Mouse (Mus musculus) megakaryocyte, embryonic 14.5 days (primary cell): ENCODE measurements around the gene Rin2. TPM values are rescaled to one million over a fixed set of nuclear protein-coding genes. Genes with fewer than 3 reads are reported as not detected.
A peak's percentile ranks its signal among the peaks of the same experiment; 100 is the strongest.

Experiments used
- H3K27me3 ChIP-seq: replicated peaks from 2 replicates; pipeline ENCODE3; 2012; ENCODE audit warnings: inconsistent platforms
- H3K36me3 ChIP-seq: replicated peaks from 2 replicates; pipeline ENCODE3; 2012; ENCODE audit warnings: low read length, inconsistent platforms, mixed read lengths
- H3K4me1 ChIP-seq: 2 replicates; pipeline ENCODE4 v1.6.1; 2012; ENCODE audit warnings: inconsistent platforms
- H3K4me3 ChIP-seq: replicated peaks from 2 replicates; pipeline ENCODE3; 2012; ENCODE audit warnings: moderate library complexity, mild to moderate bottlenecking, inconsistent platforms
- H3K9me3 ChIP-seq: 2 replicates; pipeline ENCODE4 v1.6.1; 2012; ENCODE audit warnings: inconsistent platforms
- FLI1 ChIP-seq: IDR thresholded peaks from 2 replicates; pipeline ENCODE4 v1.6.1; 2012; ENCODE audit warnings: low read length, inconsistent platforms, mixed read lengths
- GATA1 ChIP-seq: IDR thresholded peaks from 3 replicates; pipeline ENCODE4 v1.6.1; 2012; ENCODE audit warnings: mixed read lengths, low read length, inconsistent platforms, borderline replicate concordance
- polyA plus RNA-seq: library from polyadenylated mRNA; stranded (reverse); fragments of >175 nt; gene quantifications from 2 replicates; pipeline ENCODE4 v1.2.3, GENCODE M21; 2012; ENCODE audit warnings: low replicate concordance; ENCODE audit not compliant: insufficient read depth

The Rin2 gene
- polyA plus RNA-seq, 1 experiment: 1.1 TPM

- no peak for TF ChIP-seq GATA1
- no peak for TF ChIP-seq FLI1
- H3K36me3 ChIP-seq: peaks cover 2% of the 10 kb centered on the region
- H3K4me3 ChIP-seq: no peak overlapping the region
- 0 out of 2 replicates have a peak, but pooled peaks cover 3% of the 10 kb centered on the region for H3K9me3 ChIP-seq
- peaks cover 11% of the 10 kb centered on the region for H3K4me1 ChIP-seq
- peaks cover 2% of the 10 kb centered on the region for H3K27me3 ChIP-seq
These were observed 127.6 kb downstream of the Rin2 start for GRCm38 (mm10) chr2:145802626-145803025.

- 0 out of 2 replicates have a peak, but pooled peaks cover 3% of the 10 kb centered on the region for H3K9me3 ChIP-seq
These were observed 128.9 kb downstream of the Rin2 start for GRCm38 (mm10) chr2:145803822-145804342.

GRCm38 (mm10) chr2:145804524-145804923 lies 129.5 kb downstream of the Rin2 start:
- TF ChIP-seq GATA1: no peak
- no peak for TF ChIP-seq FLI1

More at GRCm38 (mm10) chr2:145803822-145804342, 128.9 kb downstream of the Rin2 start:
- no peak overlapping the region for H3K4me3 ChIP-seq
- peaks cover 2% of the 10 kb centered on the region for H3K27me3 ChIP-seq
- peaks cover 2% of the 10 kb centered on the region for H3K36me3 ChIP-seq
- H3K4me1 ChIP-seq: peaks cover 9% of the 10 kb centered on the region
- no peak for TF ChIP-seq GATA1
- TF ChIP-seq FLI1: no peak

GRCm38 (mm10) chr2:145807276-145807675 lies 132.3 kb downstream of the Rin2 start:
- H3K36me3 ChIP-seq: peaks cover 2% of the 10 kb centered on the region
- no peak for TF ChIP-seq GATA1
- no peak for TF ChIP-seq FLI1
- no peak overlapping the region for H3K4me3 ChIP-seq
- H3K27me3 ChIP-seq: peaks cover 4% of the 10 kb centered on the region
- peaks cover 9% of the 10 kb centered on the region for H3K4me1 ChIP-seq
- peaks cover 9% of the 10 kb centered on the region; the same call in 1 of the 2 replicates for H3K9me3 ChIP-seq

More at GRCm38 (mm10) chr2:145804524-145804923, 129.5 kb downstream of the Rin2 start:
- Histone ChIP-seq H3K36me3 (peaks cover 2% of the 10 kb centered on the region), H3K9me3 (0 out of 2 replicates have a peak, but pooled peaks cover 3% of the 10 kb centered on the region), H3K27me3 (peaks cover 2% of the 10 kb centered on the region), H3K4me1 (peaks cover 9% of the 10 kb centered on the region), H3K4me3 (no peak overlapping the region)

- no peak for TF ChIP-seq GATA1
- Histone ChIP-seq H3K36me3 (peaks cover 2% of the 10 kb centered on the region), H3K27me3 (peaks cover 4% of the 10 kb centered on the region), H3K9me3 (peaks cover 9% of the 10 kb centered on the region; the same call in 1 of the 2 replicates), H3K4me3 (no peak overlapping the region), H3K4me1 (peaks cover 9% of the 10 kb centered on the region)
These were observed 133.2 kb downstream of the Rin2 start for GRCm38 (mm10) chr2:145808251-145808650.

GRCm38 (mm10) chr2:145808667-145809066 lies 133.7 kb downstream of the Rin2 start:
- Histone ChIP-seq H3K36me3 (peaks cover 2% of the 10 kb centered on the region), H3K4me3 (no peak overlapping the region), H3K4me1 (peaks cover 9% of the 10 kb centered on the region), H3K9me3 (peaks cover 9% of the 10 kb centered on the region; the same call in 1 of the 2 replicates), H3K27me3 (peaks cover 4% of the 10 kb centered on the region)
- no peak for TF ChIP-seq GATA1
- TF ChIP-seq FLI1: no peak

- Histone ChIP-seq H3K27me3 (peaks cover 4% of the 10 kb centered on the region), H3K36me3 (no peaks in the 10 kb centered on the region), H3K4me3 (no peak overlapping the region), H3K9me3 (peaks cover 6% of the 10 kb centered on the region; the same call in 1 of the 2 replicates), H3K4me1 (peaks cover 7% of the 10 kb centered on the region)
- TF ChIP-seq GATA1 (no peak), FLI1 (no peak)
These were observed 135.7 kb downstream of the Rin2 start for GRCm38 (mm10) chr2:145810676-145811075.

- TF ChIP-seq GATA1: no peak
- TF ChIP-seq FLI1: no peak
- H3K4me1 ChIP-seq: peaks cover 7% of the 10 kb centered on the region; the same call in 1 of the 2 replicates
- no peaks in the 10 kb centered on the region for H3K36me3 ChIP-seq
- peaks cover 17% of the 10 kb centered on the region for H3K9me3 ChIP-seq
- peaks cover 2% of the 10 kb centered on the region for H3K27me3 ChIP-seq
- no peak overlapping the region for H3K4me3 ChIP-seq
These were observed 137.8 kb downstream of the Rin2 start for GRCm38 (mm10) chr2:145812818-145813217.

GRCm38 (mm10) chr2:145817195-145817594 lies 142.2 kb downstream of the Rin2 start:
- TF ChIP-seq FLI1 (no peak), GATA1 (no peak)
- Histone ChIP-seq H3K36me3 (no peaks in the 10 kb centered on the region), H3K9me3 (peaks cover 10% of the 10 kb centered on the region), H3K4me3 (no peak overlapping the region), H3K4me1 (peaks cover 7% of the 10 kb centered on the region; the same call in 1 of the 2 replicates), H3K27me3 (no peaks in the 10 kb centered on the region)

GRCm38 (mm10) chr2:145822013-145822782 lies 147.2 kb downstream of the Rin2 start:
- Histone ChIP-seq H3K27me3 (peaks cover 2% of the 10 kb centered on the region), H3K9me3 (no peaks in the 10 kb centered on the region), H3K4me3 (peak overlapping the region; percentile 74), H3K4me1 (peaks cover 18% of the 10 kb centered on the region), H3K36me3 (no peaks in the 10 kb centered on the region)
- TF ChIP-seq FLI1 (no peak), GATA1 (no peak)
